Mouse (Mus musculus): Measurements from ENCODE around the gene Slc2a12.

Slc2a12 gene

DNA sequence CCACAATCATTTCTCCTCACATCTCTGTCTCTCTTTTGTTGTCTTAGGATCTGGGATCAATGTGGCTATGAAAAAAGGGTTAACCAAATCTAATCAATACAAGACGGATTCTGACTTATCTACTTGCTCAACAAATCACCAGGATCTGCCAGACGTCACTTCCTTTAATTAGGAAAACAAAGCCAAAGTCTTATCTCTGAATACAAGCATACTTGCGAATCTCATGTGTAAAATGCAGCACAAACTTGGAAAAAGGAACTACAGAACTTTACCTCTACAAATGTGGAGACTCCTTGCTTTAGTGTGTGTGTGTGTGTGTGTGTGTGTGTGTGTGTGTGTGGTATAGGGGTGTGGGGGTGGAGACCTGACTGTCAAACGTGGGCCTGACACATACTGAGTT lies 80.4 kb downstream of the Slc2a12 start:
- DNase-seq (ENCODE audit: extremely low read depth, insufficient read length, low spot score) = no peak

DNA sequence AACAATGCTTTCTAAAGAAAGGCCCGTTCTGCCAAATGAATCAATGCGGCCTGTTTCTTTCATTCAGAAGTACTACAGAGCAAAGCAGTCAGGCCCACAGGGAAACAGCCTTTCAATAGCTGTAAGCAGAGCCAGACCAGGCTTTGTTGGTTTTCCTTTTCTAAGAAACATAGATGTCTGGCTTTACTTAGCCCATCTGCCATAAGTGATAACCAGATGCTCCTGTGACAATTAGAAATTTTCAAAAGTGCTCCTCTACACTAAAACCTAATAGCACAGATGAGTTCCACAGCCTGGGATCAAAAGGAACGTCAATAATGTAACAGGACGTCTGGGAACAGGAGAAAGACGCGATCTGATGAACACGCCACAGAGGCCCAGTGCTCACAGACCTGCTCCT lies 81.5 kb downstream of the Slc2a12 start:
- no peak for DNase-seq (ENCODE audit: extremely low read depth, insufficient read length, low spot score)

DNA sequence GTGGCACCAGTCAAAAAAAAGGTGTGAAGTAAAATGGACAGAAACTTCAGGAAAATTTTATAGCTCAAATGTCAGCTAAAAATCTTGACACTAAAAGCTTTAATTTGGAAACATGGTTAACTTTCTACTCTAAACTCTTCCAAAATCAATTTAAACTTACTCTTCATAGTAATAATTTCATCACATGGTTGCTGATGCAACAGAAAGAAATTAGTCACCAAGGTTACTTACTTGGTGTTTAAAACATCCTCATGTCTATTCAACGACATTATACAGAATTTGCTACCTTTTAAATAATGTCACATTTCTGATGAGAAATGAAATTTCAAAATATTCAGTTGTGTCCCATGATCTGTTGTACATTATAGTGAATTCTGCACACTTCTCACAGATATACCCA lies 83.4 kb downstream of the Slc2a12 start:
- DNase-seq (ENCODE audit: extremely low read depth, insufficient read length, low spot score) = no peak

- DNase-seq (ENCODE audit: extremely low read depth, insufficient read length, low spot score) = peak; percentile 24
These were observed 85.6 kb downstream of the Slc2a12 start for GRCm38 (mm10) chr10:22730266-22730991.

DNA sequence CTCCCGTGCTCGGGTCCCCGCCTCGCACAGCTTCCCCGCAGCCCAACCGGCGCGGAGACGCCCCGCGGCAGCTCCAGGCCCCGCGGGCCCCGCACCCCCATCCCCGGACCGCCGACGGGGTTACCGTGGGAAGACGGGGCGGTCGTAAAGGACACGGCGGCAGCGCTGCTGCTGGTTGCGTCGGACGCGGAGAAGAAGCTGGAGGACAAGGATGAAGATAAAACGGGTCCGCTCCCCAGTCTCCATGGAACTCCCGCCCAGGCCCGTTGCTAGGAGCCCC lies 86.1 kb downstream of the Slc2a12 start:
- DNase-seq (ENCODE audit: extremely low read depth, insufficient read length, low spot score) = no peak

GRCm38 (mm10) chr10:22731272-22732093 lies 86.7 kb downstream of the Slc2a12 start, which contains the start of gene Tbpl1:
Tbpl1 (minus strand) TSS chr10:22731938.
- DNase-seq (ENCODE audit: extremely low read depth, insufficient read length, low spot score) = peak; percentile 93

- DNase-seq (ENCODE audit: extremely low read depth, insufficient read length, low spot score) = no peak
These were observed 87.4 kb downstream of the Slc2a12 start for GRCm38 (mm10) chr10:22732181-22732580.

DNA sequence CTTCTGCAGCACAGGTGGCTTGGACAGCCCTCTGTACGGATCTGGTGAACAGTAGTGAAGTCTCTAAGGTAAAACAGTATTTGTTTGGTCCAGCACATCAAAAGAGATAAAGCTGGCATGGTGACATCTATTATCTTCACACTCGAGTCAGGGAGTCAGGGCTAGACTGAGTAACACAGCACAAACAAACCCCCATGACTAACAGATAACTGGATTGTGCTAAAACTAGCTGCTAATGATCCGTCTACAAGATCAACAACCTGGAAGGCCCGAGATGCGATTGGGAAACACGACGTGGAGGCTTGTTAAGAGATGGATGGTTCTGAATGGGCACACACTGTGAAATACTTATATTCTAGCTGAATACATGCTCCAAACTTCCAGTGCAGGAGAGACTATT lies 101.1 kb downstream of the Slc2a12 start:
- DNase-seq (ENCODE audit: extremely low read depth, insufficient read length, low spot score) = no peak

- no peak for DNase-seq (ENCODE audit: extremely low read depth, insufficient read length, low spot score)
These were observed 101.8 kb downstream of the Slc2a12 start for GRCm38 (mm10) chr10:22746334-22747322.

DNA sequence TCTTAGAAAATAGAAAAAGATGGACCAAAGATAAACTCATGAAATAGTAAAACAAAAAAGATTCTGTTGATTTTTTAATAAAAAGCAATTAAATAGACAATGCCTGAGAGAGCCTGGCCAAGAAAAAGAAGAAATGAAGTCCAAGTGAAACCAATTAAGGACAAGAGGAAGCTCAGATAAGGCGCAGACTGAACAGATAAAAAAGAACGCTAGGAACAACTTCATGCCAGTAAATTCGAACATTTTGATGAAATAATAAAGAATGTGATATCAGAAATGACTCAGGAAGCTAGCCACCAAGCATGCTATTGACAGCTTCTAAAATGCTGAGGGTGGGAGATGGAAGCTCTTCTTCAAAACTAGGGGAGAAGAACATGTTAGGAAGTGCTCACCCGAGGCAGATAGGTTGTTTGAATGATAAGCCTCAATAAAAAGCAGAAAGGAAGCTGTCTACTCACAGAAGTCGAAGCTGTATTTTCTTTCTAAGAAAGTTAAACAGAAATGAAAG lies 106.4 kb downstream of the Slc2a12 start:
- DNase-seq (ENCODE audit: extremely low read depth, insufficient read length, low spot score) = no peak
